Mouse (Mus musculus): ENCODE measurements around the gene Txn2. TPM values are rescaled to one million over a fixed set of nuclear protein-coding genes. Genes with fewer than 3 reads are reported as not detected.

The Txn2 gene
- polyA plus RNA-seq, 1 experiment from 2014 or later, result 291 TPM

GRCm38 (mm10) chr15:77931689-77932016 lies 2.8 kb upstream of the Txn2 start:
- DNase-seq (ENCODE audit: low spot score), result no peak
- Histone ChIP-seq H3K27me3 (ENCODE audit: low read depth, poor library complexity, severe bottlenecking) (peaks cover 11% of the 10 kb centered on the region; the same call in 1 of the 2 replicates), H3K9me3 (replicated peaks) (no peaks in the 10 kb centered on the region), H3K4me1 (peaks cover 31% of the 10 kb centered on the region), H3K36me3 (peaks cover 11% of the 10 kb centered on the region), H3K27ac (replicated peaks) (no peak overlapping the region), H3K4me3 (no peak overlapping the region)
- 72% methylated on average over 6 of the region's 6 CpGs for WGBS

- peaks cover 16% of the 10 kb centered on the region for H3K36me3 ChIP-seq
- H3K4me3 ChIP-seq, result no peak overlapping the region
- H3K9me3 ChIP-seq (replicated peaks), result no peaks in the 10 kb centered on the region
- peaks cover 11% of the 10 kb centered on the region; the same call in 1 of the 2 replicates for H3K27me3 ChIP-seq (ENCODE audit: low read depth, poor library complexity, severe bottlenecking)
- no peak overlapping the region for H3K27ac ChIP-seq (replicated peaks)
- 90% methylated on average over 6 of the region's 6 CpGs for WGBS
- peaks cover 31% of the 10 kb centered on the region for H3K4me1 ChIP-seq
- DNase-seq (ENCODE audit: low spot score), result no peak
These were observed 2.3 kb upstream of the Txn2 start for GRCm38 (mm10) chr15:77930986-77931688.

GRCm38 (mm10) chr15:77929804-77930203 lies 998 bp upstream of the Txn2 start:
- no peaks in the 10 kb centered on the region for H3K9me3 ChIP-seq (replicated peaks)
- H3K27me3 ChIP-seq (ENCODE audit: low read depth, poor library complexity, severe bottlenecking), result peaks cover 7% of the 10 kb centered on the region; the same call in 1 of the 2 replicates
- H3K4me3 ChIP-seq, result peak overlapping the region; percentile 89
- 60% methylated on average over 8 of the region's 8 CpGs for WGBS
- H3K36me3 ChIP-seq, result peaks cover 28% of the 10 kb centered on the region
- H3K4me1 ChIP-seq, result peaks cover 31% of the 10 kb centered on the region
- H3K27ac ChIP-seq (replicated peaks), result peak overlapping the region; percentile 91
- no peak for DNase-seq (ENCODE audit: low spot score)

- no peak for DNase-seq (ENCODE audit: low spot score)
- peak overlapping the region; percentile 91 for H3K27ac ChIP-seq (replicated peaks)
- WGBS, result 25% methylated on average over 4 of the region's 4 CpGs
These were observed 715 bp downstream of the Txn2 start for GRCm38 (mm10) chr15:77928091-77928490.

GRCm38 (mm10) chr15:77926921-77927320 lies 1.9 kb downstream of the Txn2 start:
- Histone ChIP-seq H3K4me1 (peaks cover 22% of the 10 kb centered on the region), H3K9me3 (replicated peaks) (no peaks in the 10 kb centered on the region), H3K27ac (replicated peaks) (no peak overlapping the region), H3K4me3 (no peak overlapping the region), H3K36me3 (peaks cover 57% of the 10 kb centered on the region), H3K27me3 (ENCODE audit: low read depth, poor library complexity, severe bottlenecking) (no peaks in the 10 kb centered on the region)
- 95% methylated on average over 5 of the region's 5 CpGs for WGBS
- DNase-seq (ENCODE audit: low spot score), result no peak

More at GRCm38 (mm10) chr15:77928091-77928490, 715 bp downstream of the Txn2 start:
- H3K4me1 ChIP-seq, result peaks cover 22% of the 10 kb centered on the region
- H3K27me3 ChIP-seq (ENCODE audit: low read depth, poor library complexity, severe bottlenecking), result no peaks in the 10 kb centered on the region
- no peaks in the 10 kb centered on the region for H3K9me3 ChIP-seq (replicated peaks)
- peak overlapping the region; percentile 89 for H3K4me3 ChIP-seq
- peaks cover 45% of the 10 kb centered on the region for H3K36me3 ChIP-seq

- H3K4me3 ChIP-seq, result no peak overlapping the region
- peaks cover 22% of the 10 kb centered on the region for H3K4me1 ChIP-seq
- peaks cover 73% of the 10 kb centered on the region for H3K36me3 ChIP-seq
- H3K9me3 ChIP-seq (replicated peaks), result no peaks in the 10 kb centered on the region
- WGBS, result 100% methylated on average over 2 of the region's 2 CpGs
- no peak overlapping the region for H3K27ac ChIP-seq (replicated peaks)
- H3K27me3 ChIP-seq (ENCODE audit: low read depth, poor library complexity, severe bottlenecking), result no peaks in the 10 kb centered on the region
- DNase-seq (ENCODE audit: low spot score), result no peak
These were observed 3.6 kb downstream of the Txn2 start for GRCm38 (mm10) chr15:77925195-77925594.

- DNase-seq (ENCODE audit: low spot score), result no peak
- Histone ChIP-seq H3K27me3 (ENCODE audit: low read depth, poor library complexity, severe bottlenecking) (no peaks in the 10 kb centered on the region), H3K27ac (replicated peaks) (no peak overlapping the region), H3K9me3 (replicated peaks) (no peaks in the 10 kb centered on the region), H3K36me3 (peaks cover 89% of the 10 kb centered on the region), H3K4me3 (no peak overlapping the region), H3K4me1 (peaks cover 12% of the 10 kb centered on the region)
- WGBS, result 72% methylated on average over 9 of the region's 9 CpGs
These were observed 5.4 kb downstream of the Txn2 start for GRCm38 (mm10) chr15:77923267-77924035.

GRCm38 (mm10) chr15:77922710-77923109 lies 6.1 kb downstream of the Txn2 start:
- Histone ChIP-seq H3K4me1 (peaks cover 6% of the 10 kb centered on the region), H3K36me3 (peaks cover 96% of the 10 kb centered on the region), H3K27me3 (ENCODE audit: low read depth, poor library complexity, severe bottlenecking) (no peaks in the 10 kb centered on the region), H3K27ac (replicated peaks) (no peak overlapping the region), H3K4me3 (no peak overlapping the region), H3K9me3 (replicated peaks) (no peaks in the 10 kb centered on the region)
- 89% methylated on average over 9 of the region's 9 CpGs for WGBS
- no peak for DNase-seq (ENCODE audit: low spot score)

GRCm38 (mm10) chr15:77921636-77922035 lies 7.2 kb downstream of the Txn2 start:
- Histone ChIP-seq H3K27ac (replicated peaks) (no peak overlapping the region), H3K4me1 (no peaks in the 10 kb centered on the region), H3K9me3 (replicated peaks) (no peaks in the 10 kb centered on the region), H3K4me3 (no peak overlapping the region), H3K36me3 (peaks cover 90% of the 10 kb centered on the region), H3K27me3 (ENCODE audit: low read depth, poor library complexity, severe bottlenecking) (no peaks in the 10 kb centered on the region)
- DNase-seq (ENCODE audit: low spot score), result no peak
- WGBS, result 90% methylated on average over 6 of the region's 6 CpGs

GRCm38 (mm10) chr15:77920511-77921462 lies 8.0 kb downstream of the Txn2 start:
- Histone ChIP-seq H3K27ac (replicated peaks) (no peak overlapping the region), H3K9me3 (replicated peaks) (no peaks in the 10 kb centered on the region), H3K27me3 (ENCODE audit: low read depth, poor library complexity, severe bottlenecking) (no peaks in the 10 kb centered on the region), H3K4me3 (no peak overlapping the region), H3K4me1 (no peaks in the 10 kb centered on the region), H3K36me3 (peaks cover 90% of the 10 kb centered on the region)
- DNase-seq (ENCODE audit: low spot score), result no peak
- WGBS, result 82% methylated on average over 10 of the region's 10 CpGs

- Histone ChIP-seq H3K27ac (replicated peaks) (no peak overlapping the region), H3K36me3 (peaks cover 92% of the 10 kb centered on the region), H3K9me3 (replicated peaks) (no peaks in the 10 kb centered on the region), H3K4me1 (no peaks in the 10 kb centered on the region), H3K27me3 (ENCODE audit: low read depth, poor library complexity, severe bottlenecking) (no peaks in the 10 kb centered on the region), H3K4me3 (no peak overlapping the region)
- DNase-seq (ENCODE audit: low spot score), result no peak
- WGBS, result 95% methylated on average over 12 of the region's 12 CpGs
These were observed 9.4 kb downstream of the Txn2 start for GRCm38 (mm10) chr15:77919441-77919840.

- Histone ChIP-seq H3K9me3 (replicated peaks) (no peaks in the 10 kb centered on the region), H3K36me3 (peaks cover 82% of the 10 kb centered on the region), H3K4me3 (no peak overlapping the region), H3K27me3 (ENCODE audit: low read depth, poor library complexity, severe bottlenecking) (no peaks in the 10 kb centered on the region), H3K4me1 (peaks cover 9% of the 10 kb centered on the region), H3K27ac (replicated peaks) (no peak overlapping the region)
- DNase-seq (ENCODE audit: low spot score), result peak; percentile 88
- 45% methylated on average over 8 of the region's 8 CpGs for whole genome bisulfite sequencing
These were observed 11.8 kb downstream of the Txn2 start for GRCm38 (mm10) chr15:77916851-77917544.

Measured in midbrain, embryonic 10.5 days (tissue).